Mouse (Mus musculus): ENCODE data around the gene Pgrmc2. TPM values are rescaled to one million over a fixed set of nuclear protein-coding genes. Genes with fewer than 3 reads are reported as not detected.

Pgrmc2 gene
- polyA plus RNA-seq (2012; rRNA removed): 13.0 and 13.7 TPM in 2 replicates

DNA sequence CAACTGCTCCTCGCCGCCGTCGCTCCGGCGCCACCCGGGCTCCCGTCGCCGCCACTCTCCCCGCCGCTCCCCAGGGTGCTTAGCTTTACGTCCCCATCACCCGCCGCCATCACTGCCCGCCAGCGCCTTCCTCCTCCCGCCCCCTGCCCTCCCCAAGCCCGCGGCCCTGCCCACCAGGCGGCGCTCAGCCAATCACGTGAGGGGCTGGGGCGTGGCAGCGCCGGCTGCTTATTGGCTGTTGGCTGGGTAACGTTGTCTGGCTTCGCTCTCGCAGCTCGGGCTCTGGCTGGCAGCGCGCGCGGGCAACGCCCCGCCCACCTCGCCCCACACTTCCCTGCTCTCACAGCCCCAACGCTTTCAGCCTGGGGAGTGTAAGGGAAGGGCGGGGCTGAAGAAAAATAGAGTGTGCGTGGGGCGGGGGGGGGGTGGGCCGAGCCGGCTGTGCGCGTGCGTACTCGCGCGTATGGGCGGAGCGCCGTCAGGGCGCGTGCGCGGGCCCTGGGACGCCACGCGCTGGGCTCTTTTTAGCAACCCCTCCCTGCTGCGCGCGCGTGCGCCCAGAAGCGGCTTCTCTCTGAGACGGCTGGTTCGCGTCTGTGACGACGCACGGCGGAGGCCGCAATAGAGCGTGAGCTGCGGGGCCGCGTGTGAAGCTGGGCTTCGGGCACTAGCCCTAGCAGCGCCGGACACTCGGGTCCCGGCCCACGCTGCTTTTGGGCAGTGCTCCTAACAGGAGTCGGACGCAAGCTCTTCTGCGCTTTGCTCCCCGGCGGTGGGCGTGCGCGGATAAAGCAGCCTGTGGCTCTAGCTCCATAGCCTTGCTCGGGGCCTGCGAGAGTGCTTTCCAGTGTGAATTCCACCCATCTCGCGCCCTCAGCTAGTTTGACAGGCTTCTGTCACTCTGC is at the start of gene Pgrmc2:
TSS of gene Pgrmc2 (minus strand) at position 162 of the 905 bp plus-strand sequence.

Other genes starting within 250 kb of the Pgrmc2 start
- 2.0 and 2.2 TPM in 2 replicates for gene Mfsd8, start 236.2 kb downstream of the Pgrmc2 start, polyA plus RNA-seq (2012; rRNA removed)
- gene Abhd18, start 236.1 kb downstream of the Pgrmc2 start, polyA plus RNA-seq (2012; rRNA removed): 4.0 and 4.2 TPM in 2 replicates
- not detected in 2 replicates for gene 1700034I23Rik, start 180.5 kb downstream of the Pgrmc2 start, polyA plus RNA-seq (2012; rRNA removed)
- 14.5 and 15.7 TPM in 2 replicates for gene Larp1b, start 133.2 kb downstream of the Pgrmc2 start, polyA plus RNA-seq (2012; rRNA removed)

All from liver, embryonic 18 days (tissue).